Comparison of ENCODE assay signal across 11 mouse cellular contexts in the genomic region with DNA sequence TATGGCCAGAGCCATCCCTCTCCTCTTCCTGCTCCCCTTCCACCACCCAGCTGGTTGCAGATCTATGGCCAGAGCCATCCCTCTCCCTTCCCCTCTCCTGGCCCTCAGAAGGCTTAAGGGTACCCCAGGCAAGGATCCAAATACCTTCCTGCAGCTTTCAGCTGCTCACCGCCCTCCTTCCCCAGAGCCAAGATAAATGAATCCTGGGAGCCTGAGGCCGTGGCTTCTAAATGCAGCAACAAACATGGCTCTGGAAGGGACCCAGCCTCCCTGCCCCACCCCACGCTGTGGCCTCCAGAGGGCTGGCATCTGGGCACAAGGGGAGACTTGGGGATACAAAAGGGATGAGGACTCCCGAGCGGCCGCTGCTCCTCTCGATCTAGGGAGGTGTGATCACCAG. TPM values are rescaled to one million over a fixed set of nuclear protein-coding genes. Genes with fewer than 3 reads are reported as not detected.
A peak's percentile ranks its signal among the peaks of the same experiment; 100 is the strongest.
DNase-seq lines count a peak whose midpoint lies in the region; ATAC-seq lines count a peak whose summit lies in the region.
"Had no signal": no experiment of that assay in that cellular context is flagged by ENCODE, and none has a peak within 500 bp of the region (broad histone marks: within the 10 kb centered on the region; RNA-seq: fewer than 3 reads in every experiment).

No protein-coding gene starts in this region.

- H3K9me3 ChIP-seq in forebrain, embryonic 12.5 days = no peaks in the 10 kb centered on the region
- no peaks in the 10 kb centered on the region for H3K9me3 ChIP-seq in forebrain, embryonic 15.5 days
- no peaks in the 10 kb centered on the region for H3K9me3 ChIP-seq in limb, embryonic 15.5 days
- H3K9me3 ChIP-seq in limb, embryonic 10.5 days (replicated peaks) = no peaks in the 10 kb centered on the region
- no peaks in the 10 kb centered on the region for H3K9me3 ChIP-seq in forebrain, embryonic 16.5 days (ENCODE audit: control insufficient read depth, low read length)
- H3K9me3 ChIP-seq in neural tube, embryonic 13.5 days = no peaks in the 10 kb centered on the region
- H3K9me3 ChIP-seq: limb, embryonic 12.5 days had no signal

- H3K9ac ChIP-seq in forebrain, embryonic 12.5 days = no peak overlapping the region
- H3K9ac ChIP-seq in forebrain, embryonic 15.5 days (replicated peaks) = no peak overlapping the region
- H3K9ac ChIP-seq in limb, embryonic 15.5 days = no peak overlapping the region
- H3K9ac ChIP-seq in forebrain, embryonic 16.5 days (replicated peaks; ENCODE audit: low read depth, low read length) = 0 out of 2 replicates have a peak overlapping the region, but pooled peaks have one; percentile 6
- H3K9ac ChIP-seq in neural tube, embryonic 13.5 days = no peak overlapping the region
- H3K9ac ChIP-seq: limb, embryonic 12.5 days had no signal

- no peaks in the 10 kb centered on the region for H3K27me3 ChIP-seq in forebrain, embryonic 12.5 days
- no peaks in the 10 kb centered on the region for H3K27me3 ChIP-seq in forebrain, embryonic 15.5 days
- H3K27me3 ChIP-seq in limb, embryonic 15.5 days = no peaks in the 10 kb centered on the region
- H3K27me3 ChIP-seq in limb, embryonic 10.5 days (ENCODE audit: low read depth, poor library complexity, severe bottlenecking) = no peaks in the 10 kb centered on the region
- no peaks in the 10 kb centered on the region for H3K27me3 ChIP-seq in forebrain, embryonic 16.5 days (replicated peaks; ENCODE audit: control insufficient read depth, insufficient read depth, low read length)
- H3K27me3 ChIP-seq in neural tube, embryonic 13.5 days = no peaks in the 10 kb centered on the region
- H3K27me3 ChIP-seq: limb, embryonic 12.5 days had no signal

- DNase-seq in limb, embryonic 10.5 days (ENCODE audit: low spot score) = no peak
- DNase-seq in thymus, postnatal 4 days = no peak
- DNase-seq in ovary, adult 18-20 months (ENCODE audit: low spot score) = no peak
- DNase-seq: lung, adult 2 months had no signal

- no peak for ATAC-seq in forebrain, embryonic 12.5 days (ENCODE audit: low FRiP score)
- no peak for ATAC-seq in forebrain, embryonic 15.5 days (replicated peaks)
- no peak; the same call in 1 of the 2 replicates for ATAC-seq in limb, embryonic 15.5 days (ENCODE audit: insufficient number of reproducible peaks, low FRiP score, low TSS enrichment, low read depth)
- ATAC-seq in forebrain, embryonic 16.5 days = 0 out of 2 replicates have a peak, but pooled peaks have one; percentile 17
- ATAC-seq in neural tube, embryonic 13.5 days (ENCODE audit: low read depth) = 0 out of 2 replicates have a peak, but pooled peaks have one; percentile 8

- H3K4me1 ChIP-seq in forebrain, embryonic 12.5 days = peaks cover 24% of the 10 kb centered on the region
- H3K4me1 ChIP-seq in forebrain, embryonic 15.5 days = peaks cover 29% of the 10 kb centered on the region
- peaks cover 44% of the 10 kb centered on the region for H3K4me1 ChIP-seq in limb, embryonic 15.5 days
- peaks cover 4% of the 10 kb centered on the region; the same call in 1 of the 2 replicates for H3K4me1 ChIP-seq in limb, embryonic 10.5 days
- peaks cover 17% of the 10 kb centered on the region for H3K4me1 ChIP-seq in forebrain, embryonic 16.5 days (replicated peaks; ENCODE audit: control insufficient read depth, insufficient read depth, low read length)
- H3K4me1 ChIP-seq in neural tube, embryonic 13.5 days (replicated peaks) = peaks cover 55% of the 10 kb centered on the region
- H3K4me1 ChIP-seq: limb, embryonic 12.5 days had no signal

- peak overlapping the region; percentile 31; the same call in 1 of the 2 replicates for H3K27ac ChIP-seq in forebrain, embryonic 12.5 days
- H3K27ac ChIP-seq in forebrain, embryonic 15.5 days (replicated peaks) = no peak overlapping the region
- H3K27ac ChIP-seq in limb, embryonic 15.5 days = peak overlapping the region; percentile 65
- H3K27ac ChIP-seq in limb, embryonic 10.5 days = no peak overlapping the region
- peak overlapping the region; percentile 37 for H3K27ac ChIP-seq in forebrain, embryonic 16.5 days (ENCODE audit: low read length)
- H3K27ac ChIP-seq in neural tube, embryonic 13.5 days (replicated peaks) = peak overlapping the region; percentile 34
- H3K27ac ChIP-seq: kidney, postnatal 0 days; limb, embryonic 12.5 days had no signal

- no peak overlapping the region for H3K4me2 ChIP-seq in forebrain, embryonic 12.5 days
- H3K4me2 ChIP-seq in forebrain, embryonic 15.5 days (replicated peaks) = no peak overlapping the region
- no peak overlapping the region for H3K4me2 ChIP-seq in limb, embryonic 15.5 days
- no peak overlapping the region for H3K4me2 ChIP-seq in forebrain, embryonic 16.5 days (ENCODE audit: low read length)
- H3K4me2 ChIP-seq in neural tube, embryonic 13.5 days = no peak overlapping the region
- H3K4me2 ChIP-seq: limb, embryonic 12.5 days had no signal

- peaks cover 93% of the 10 kb centered on the region for H3K36me3 ChIP-seq in forebrain, embryonic 12.5 days (replicated peaks)
- H3K36me3 ChIP-seq in forebrain, embryonic 15.5 days = peaks cover 5% of the 10 kb centered on the region
- peaks cover 72% of the 10 kb centered on the region for H3K36me3 ChIP-seq in limb, embryonic 15.5 days
- peaks cover 99% of the 10 kb centered on the region for H3K36me3 ChIP-seq in limb, embryonic 10.5 days
- peaks cover 1% of the 10 kb centered on the region; the same call in 1 of the 2 replicates for H3K36me3 ChIP-seq in forebrain, embryonic 16.5 days (ENCODE audit: control insufficient read depth, insufficient read depth)
- H3K36me3 ChIP-seq in neural tube, embryonic 13.5 days = peaks cover 83% of the 10 kb centered on the region

- no peak overlapping the region for H3K4me3 ChIP-seq in forebrain, embryonic 12.5 days (replicated peaks)
- H3K4me3 ChIP-seq in forebrain, embryonic 15.5 days = no peak overlapping the region
- H3K4me3 ChIP-seq in limb, embryonic 15.5 days = no peak overlapping the region
- no peak overlapping the region for H3K4me3 ChIP-seq in limb, embryonic 10.5 days
- H3K4me3 ChIP-seq in forebrain, embryonic 16.5 days (replicated peaks; ENCODE audit: low read length) = no peak overlapping the region
- H3K4me3 ChIP-seq in neural tube, embryonic 13.5 days = no peak overlapping the region
- H3K4me3 ChIP-seq: limb, embryonic 12.5 days had no signal

- WGBS in forebrain, embryonic 12.5 days = 76% methylated on average over 7 of the region's 7 CpGs
- WGBS in forebrain, embryonic 15.5 days = 46% methylated on average over 7 of the region's 7 CpGs
- 55% methylated on average over 7 of the region's 7 CpGs for WGBS in limb, embryonic 15.5 days
- WGBS in limb, embryonic 10.5 days = 88% methylated on average over 7 of the region's 7 CpGs
- WGBS in forebrain, embryonic 16.5 days = 36% methylated on average over 7 of the region's 7 CpGs
- 57% methylated on average over 7 of the region's 7 CpGs for WGBS in neural tube, embryonic 13.5 days

RNA-seq across cellular contexts. Expression of a gene that starts 37.1 kb away (rescaled TPM):
- polyA plus RNA-seq in forebrain, embryonic 12.5 days (2016; fragmentation: Nextera tagmentation; extraction: Ambion mirVana) = 37.3 and 42.3 TPM in 2 replicates
- 20.3 and 25.2 TPM in 2 replicates for polyA plus RNA-seq in forebrain, embryonic 15.5 days (2015; fragmentation: Nextera tagmentation; extraction: Ambion mirVana)
- polyA plus RNA-seq in limb, embryonic 15.5 days (2015; fragmentation: Nextera tagmentation; extraction: Ambion mirVana) = 17.1 and 18.0 TPM in 2 replicates
- 20.1 and 26.8 TPM in 2 replicates for polyA plus RNA-seq in limb, embryonic 10.5 days (2016; fragmentation: Nextera tagmentation; extraction: Ambion mirVana)
- 22.2 and 23.1 TPM in 2 replicates for polyA plus RNA-seq in forebrain, embryonic 16.5 days (2015; fragmentation: Nextera tagmentation; extraction: Ambion mirVana)
- polyA plus RNA-seq in neural tube, embryonic 13.5 days (2015; fragmentation: Nextera tagmentation; extraction: Ambion mirVana) = 41.4 and 49.6 TPM in 2 replicates

Comparison
In these comparisons a context has a peak if more than half of its experiments do, and no peak if none do; other contexts are left out.
1. ATAC-seq: peak in forebrain, embryonic 16.5 days (single experiment) and neural tube, embryonic 13.5 days (single experiment); none in forebrain, embryonic 12.5 days (single experiment), forebrain, embryonic 15.5 days (single experiment) and limb, embryonic 15.5 days (single experiment).
2. H3K27ac ChIP-seq: peak in forebrain, embryonic 12.5 days (single experiment), limb, embryonic 15.5 days (single experiment), forebrain, embryonic 16.5 days (single experiment) and neural tube, embryonic 13.5 days (single experiment); none in forebrain, embryonic 15.5 days (single experiment) and limb, embryonic 10.5 days (single experiment).